Comparison of ENCODE assay signal across 23 mouse cellular contexts in the genomic region with DNA sequence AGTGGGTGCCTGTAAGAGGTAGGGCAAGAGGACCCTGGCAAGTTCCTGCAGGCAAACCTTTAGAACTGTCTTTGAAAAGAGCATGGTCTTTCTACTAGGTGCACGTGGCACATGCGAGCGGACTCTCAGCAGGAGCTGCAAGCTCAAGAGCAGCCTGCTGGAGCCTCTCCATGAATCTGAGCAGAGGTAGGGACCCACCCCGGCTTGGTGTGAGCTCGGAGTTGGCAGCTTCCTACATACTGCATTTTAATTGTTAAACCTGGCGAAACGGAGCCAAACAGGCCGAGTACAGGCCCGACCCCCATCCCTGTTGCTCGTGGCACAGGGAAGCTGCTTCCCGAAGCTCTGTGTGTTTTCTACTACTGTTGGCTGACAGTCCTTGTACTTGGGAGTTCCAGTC.
DNase-seq lines count a peak whose midpoint lies in the region; ATAC-seq and TF ChIP-seq lines count a peak whose summit lies in the region.
"Had no signal": no experiment of that assay in that cellular context is flagged by ENCODE, and none has a peak within 500 bp of the region (broad histone marks: within the 10 kb centered on the region; RNA-seq: fewer than 3 reads in every experiment).

No protein-coding gene starts in this region.

- H3K4me1 ChIP-seq in limb, embryonic 12.5 days (replicated peaks), result peaks cover 54% of the 10 kb centered on the region
- H3K4me1 ChIP-seq in midbrain, postnatal 0 days (ENCODE audit: insufficient read depth, low read length), result no peaks in the 10 kb centered on the region; the same call in 1 of the 2 replicates

- no peak overlapping the region for H3K4me2 ChIP-seq in limb, embryonic 12.5 days
- H3K4me2 ChIP-seq in midbrain, postnatal 0 days (ENCODE audit: low read depth, low read length, poor library complexity, severe bottlenecking), result no peak overlapping the region
- H3K4me2 ChIP-seq: intestine, embryonic 15.5 days; liver, embryonic 13.5 days; midbrain, embryonic 12.5 days; neural tube, embryonic 12.5 days had no signal

- no peak for DNase-seq in frontal cortex, postnatal 10 days (ENCODE audit: low spot score in 2 of 2)
- peak; percentile 14 for DNase-seq in ovary, postnatal 36 days (ENCODE audit: low spot score)
- DNase-seq in ovary, adult 18-20 months (ENCODE audit: low spot score), result no peak
- DNase-seq in right cerebral cortex, adult 18-20 months, result no peak
- no peak for DNase-seq in cerebellum, postnatal 4 days (ENCODE audit: low spot score in 2 of 2)
- no peak for DNase-seq in midbrain, postnatal 0 days (ENCODE audit: low spot score)
- DNase-seq: adrenal gland, postnatal 25 days; cerebellum, adult 8-10 months; cerebellum, postnatal 36 days; gastrocnemius, postnatal 10 days; liver, embryonic 13.5 days; lung, adult 2 months; lung, postnatal 14 days; right cerebral cortex, postnatal 4 days had no signal

- 0 out of 2 replicates have a peak overlapping the region, but pooled peaks have one; percentile 1 for H3K27ac ChIP-seq in limb, embryonic 12.5 days
- no peak overlapping the region for H3K27ac ChIP-seq in midbrain, postnatal 0 days (ENCODE audit: low read depth, low read length)
- H3K27ac ChIP-seq: forebrain, embryonic 10.5 days; heart, embryonic 10.5 days; intestine, embryonic 15.5 days; liver, embryonic 13.5 days; midbrain, embryonic 12.5 days; neural tube, embryonic 12.5 days had no signal

- H3K4me3 ChIP-seq in limb, embryonic 12.5 days (replicated peaks), result no peak overlapping the region
- H3K4me3 ChIP-seq in midbrain, postnatal 0 days (ENCODE audit: low read depth, low read length), result no peak overlapping the region
- H3K4me3 ChIP-seq: forebrain, embryonic 10.5 days; heart, embryonic 10.5 days; intestine, embryonic 15.5 days; liver, embryonic 13.5 days; midbrain, embryonic 12.5 days; neural tube, embryonic 12.5 days had no signal

- no peaks in the 10 kb centered on the region for H3K27me3 ChIP-seq in limb, embryonic 12.5 days
- H3K27me3 ChIP-seq in midbrain, postnatal 0 days (ENCODE audit: insufficient read depth, low read length), result no peaks in the 10 kb centered on the region
- H3K27me3 ChIP-seq: intestine, embryonic 15.5 days; liver, embryonic 13.5 days; neural tube, embryonic 12.5 days had no signal

- no peaks in the 10 kb centered on the region for H3K9me3 ChIP-seq in limb, embryonic 12.5 days
- no peaks in the 10 kb centered on the region for H3K9me3 ChIP-seq in midbrain, postnatal 0 days (ENCODE audit: low read length)
- H3K9me3 ChIP-seq: forebrain, embryonic 10.5 days; heart, embryonic 10.5 days; intestine, embryonic 15.5 days; liver, embryonic 13.5 days; midbrain, embryonic 12.5 days; neural tube, embryonic 12.5 days had no signal

- TF ChIP-seq CTCF in midbrain, postnatal 0 days (IDR thresholded peaks at IDR 0.05), result no peak

- WGBS in limb, embryonic 12.5 days, result 88% methylated on average over 11 of the region's 11 CpGs
- whole genome bisulfite sequencing in midbrain, postnatal 0 days, result 92% methylated on average over 11 of the region's 11 CpGs

- 0 out of 2 replicates have a peak, but pooled peaks have one; percentile 10 for ATAC-seq in frontal cortex, adult (ENCODE audit: low TSS enrichment)
- ATAC-seq in limb, embryonic 12.5 days (ENCODE audit: insufficient number of reproducible peaks, insufficient read depth, low FRiP score, low TSS enrichment, low read depth), result no peak
- ATAC-seq in midbrain, postnatal 0 days (ENCODE audit: low FRiP score), result no peak
- ATAC-seq: CD4-positive, CD25-positive, alpha-beta regulatory T cell, adult 4 months; hindbrain, embryonic 16.5 days; intestine, embryonic 15.5 days had no signal

- no peak overlapping the region for H3K9ac ChIP-seq in limb, embryonic 12.5 days (replicated peaks)
- no peak overlapping the region for H3K9ac ChIP-seq in midbrain, postnatal 0 days (replicated peaks; ENCODE audit: low read length, poor library complexity, severe bottlenecking)
- H3K9ac ChIP-seq: intestine, embryonic 15.5 days; liver, embryonic 13.5 days; midbrain, embryonic 12.5 days; neural tube, embryonic 12.5 days had no signal

- peaks cover 79% of the 10 kb centered on the region for H3K36me3 ChIP-seq in limb, embryonic 12.5 days
- H3K36me3 ChIP-seq in midbrain, postnatal 0 days (ENCODE audit: insufficient read depth, low read length), result peaks cover 15% of the 10 kb centered on the region; the same call in 1 of the 2 replicates
